Mouse (Mus musculus) CD4-positive, CD25-positive, alpha-beta regulatory T cell, adult 4 months (primary cell): Measurements from ENCODE around the gene Olfr984. TPM values are rescaled to one million over a fixed set of nuclear protein-coding genes. Genes with fewer than 3 reads are reported as not detected.

ENCODE experiments used
- ATAC-seq: one replicate; pipeline ENCODE4 v1.8.0; 2017
- polyA plus RNA-seq, 2 experiments: library from polyadenylated mRNA; unstranded; fragments of 100-300 nt; shearing (Covaris generic); gene quantifications; one replicate each; pipeline ENCODE4 v1.2.1; 2017

The Olfr984 gene
- not detected for polyA plus RNA-seq

DNA sequence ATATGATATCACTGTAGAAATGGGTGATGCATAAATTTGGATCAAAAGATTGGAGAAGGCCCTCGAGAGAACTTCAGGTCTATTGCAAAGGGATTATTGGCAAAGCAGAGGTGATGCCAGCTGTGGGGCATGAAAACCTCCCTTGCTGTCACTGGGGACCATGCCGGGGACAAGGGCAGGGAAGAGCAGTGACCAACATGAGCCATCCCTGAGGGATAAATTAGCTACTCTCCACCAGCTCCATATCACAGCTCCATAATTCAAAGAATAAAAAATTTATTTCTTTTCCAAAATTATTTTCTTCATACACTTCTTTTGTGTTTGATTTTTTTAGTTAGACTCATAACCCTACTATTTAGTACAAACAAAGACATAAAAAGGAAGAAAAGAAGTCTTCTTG, at the start of gene Olfr984:
Gene Olfr984, minus strand, starts transcription at position 101 of the 400 bp plus-strand sequence.
- ATAC-seq: no peak

DNA sequence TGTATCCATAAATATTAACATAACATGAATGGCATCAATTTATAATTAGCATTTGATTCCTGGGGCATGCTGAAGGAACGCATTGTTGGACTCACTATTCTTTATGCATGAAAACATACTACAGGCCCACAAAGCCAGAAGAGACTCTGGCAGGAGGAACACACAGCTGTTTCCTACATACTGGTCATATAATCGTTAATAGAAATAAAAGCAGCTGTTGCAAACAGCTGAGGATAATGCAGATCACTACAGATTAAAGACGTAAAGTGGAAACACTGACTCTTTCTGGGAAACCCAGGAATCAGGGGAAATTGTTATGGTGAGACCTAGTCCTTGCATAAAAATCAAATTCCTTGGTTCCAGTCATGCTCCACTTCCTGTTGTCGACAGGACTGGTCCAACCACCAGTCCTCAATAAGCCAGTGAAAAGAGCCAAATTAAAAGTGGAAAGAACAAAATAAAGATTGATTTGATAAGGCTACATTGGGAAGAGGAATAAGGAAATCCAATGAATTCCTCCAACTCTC, 41.2 kb upstream of the Olfr984 start:
- no peak for ATAC-seq

DNA sequence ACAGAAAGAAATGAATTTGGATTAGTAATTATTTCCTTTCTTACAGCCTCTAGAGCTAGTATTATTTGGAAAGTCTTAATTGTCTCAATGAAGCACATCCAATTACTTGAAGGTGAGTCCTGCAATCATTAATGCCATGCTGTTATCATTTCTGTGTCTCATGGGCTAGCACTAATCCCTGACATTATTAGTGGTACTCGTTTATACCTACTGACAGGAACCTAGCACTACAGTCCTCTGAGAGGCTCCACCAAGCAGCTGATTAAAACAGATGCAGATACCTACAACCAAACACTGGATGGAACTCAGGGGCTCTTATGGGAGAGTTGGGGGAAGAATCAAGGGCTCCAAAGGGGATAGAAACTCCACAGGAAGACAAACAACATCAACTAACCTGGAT, 27.5 kb upstream of the Olfr984 start:
- no peak for ATAC-seq

DNA sequence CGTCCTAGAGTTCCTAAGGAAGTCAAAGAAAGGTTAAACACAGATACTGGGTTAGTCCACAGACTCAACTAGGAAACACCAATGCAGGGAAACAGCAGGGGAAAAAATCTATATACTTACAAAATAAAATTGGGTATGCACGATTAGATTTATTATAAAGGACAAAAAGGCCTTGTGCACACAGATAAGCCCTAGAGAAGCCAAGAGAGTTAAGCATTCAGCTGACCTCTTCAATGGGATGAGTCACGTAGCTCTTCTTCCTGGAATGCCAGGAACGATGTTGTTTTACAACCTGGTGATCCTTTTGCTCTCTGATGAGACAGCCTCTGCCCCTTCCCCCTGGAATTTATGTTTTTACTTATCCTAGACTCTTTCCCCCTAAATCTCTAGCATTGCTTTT, 25.5 kb upstream of the Olfr984 start:
- ATAC-seq: no peak

DNA sequence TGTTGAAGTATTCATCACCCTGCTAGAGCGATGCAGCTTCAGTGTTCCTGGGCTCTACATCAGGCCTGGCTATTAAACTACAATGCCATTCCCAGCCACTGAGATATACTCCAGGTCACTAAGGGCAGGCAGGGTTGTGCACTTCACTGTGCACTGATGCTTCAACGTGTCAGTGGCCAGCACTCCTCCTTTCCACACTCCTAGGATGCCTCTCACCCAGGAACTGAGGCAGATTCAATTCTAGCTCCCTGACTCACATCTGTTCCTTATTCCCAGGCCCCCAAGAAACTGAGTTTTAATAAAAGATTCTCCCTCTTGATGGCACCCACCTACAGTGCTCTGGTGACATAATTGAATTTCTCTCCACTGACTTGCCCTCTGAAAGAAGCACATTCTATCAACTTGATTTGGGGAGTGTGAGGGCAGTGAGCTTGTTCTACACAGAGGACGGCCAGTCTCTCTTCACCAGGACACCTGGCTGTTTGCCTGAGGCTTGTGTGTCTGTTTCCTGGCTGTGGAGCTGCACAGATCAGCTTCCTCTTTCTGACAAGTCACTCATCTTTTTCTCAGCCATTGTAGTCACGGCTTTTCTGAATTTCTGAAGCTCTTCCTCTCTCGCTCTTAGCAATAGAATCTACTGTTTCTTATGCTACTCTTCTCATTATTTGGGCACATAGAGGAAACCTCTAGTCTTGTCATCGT, 23.1 kb upstream of the Olfr984 start:
- ATAC-seq: no peak

DNA sequence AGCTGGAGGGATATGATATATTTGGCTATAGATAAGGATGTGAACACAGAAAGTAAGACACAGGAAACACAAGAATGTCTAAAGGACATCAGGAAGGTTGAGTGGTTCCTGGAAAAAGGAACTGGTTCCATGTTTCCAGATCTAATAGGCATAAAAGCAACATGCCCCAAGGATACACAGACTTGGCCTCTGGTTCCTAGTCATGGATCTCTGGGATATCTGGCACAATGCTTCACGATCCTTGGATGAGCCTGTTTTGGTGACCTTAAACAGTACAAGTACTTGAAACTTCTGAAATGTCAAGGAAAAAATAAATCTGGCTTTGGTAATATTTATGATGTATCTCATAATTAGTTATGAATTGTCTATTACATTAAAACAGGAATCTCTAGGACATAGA, 16.6 kb upstream of the Olfr984 start:
- ATAC-seq: no peak

DNA sequence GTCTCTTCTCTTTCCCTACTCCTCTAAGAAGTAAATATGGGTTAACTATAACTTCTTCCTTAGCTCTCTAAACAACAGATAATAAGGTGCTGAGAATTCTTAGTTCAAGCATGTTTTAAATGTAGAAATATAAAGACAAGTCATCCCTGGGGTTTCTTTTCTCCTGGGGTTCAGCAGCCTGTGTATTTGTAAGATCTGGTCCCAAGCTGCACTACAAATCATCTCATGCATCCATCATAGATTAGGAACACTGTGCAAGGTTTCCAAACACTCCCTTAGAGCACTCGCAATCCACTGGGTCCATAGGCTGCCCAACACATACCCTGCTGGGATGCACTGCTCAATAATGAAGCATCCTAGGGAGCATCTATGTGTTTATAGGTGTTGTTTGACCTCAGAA, 16.1 kb upstream of the Olfr984 start, which contains the start of gene Olfr985:
Gene Olfr985, minus strand, starts transcription at position 101 of the 400 bp plus-strand sequence.
- no peak for ATAC-seq

DNA sequence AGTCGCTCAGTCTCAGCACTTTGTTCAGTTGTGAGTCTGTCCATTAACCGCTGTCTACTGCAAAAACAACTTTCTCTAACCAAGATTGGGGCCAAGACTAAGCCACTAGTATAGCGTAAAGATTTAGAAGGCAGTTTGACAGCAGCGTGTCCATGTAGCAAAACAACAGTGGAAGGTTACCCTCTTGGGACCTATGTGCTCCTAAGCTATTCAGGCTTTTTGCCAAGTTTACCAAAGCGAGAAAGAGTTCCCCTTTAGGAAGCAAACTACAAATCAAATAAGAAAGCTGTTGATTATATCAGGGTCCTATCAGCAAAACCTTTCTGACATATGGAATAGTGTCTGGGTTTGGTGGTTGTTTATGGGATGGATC, 3.3 kb upstream of the Olfr984 start:
- no peak for ATAC-seq

DNA sequence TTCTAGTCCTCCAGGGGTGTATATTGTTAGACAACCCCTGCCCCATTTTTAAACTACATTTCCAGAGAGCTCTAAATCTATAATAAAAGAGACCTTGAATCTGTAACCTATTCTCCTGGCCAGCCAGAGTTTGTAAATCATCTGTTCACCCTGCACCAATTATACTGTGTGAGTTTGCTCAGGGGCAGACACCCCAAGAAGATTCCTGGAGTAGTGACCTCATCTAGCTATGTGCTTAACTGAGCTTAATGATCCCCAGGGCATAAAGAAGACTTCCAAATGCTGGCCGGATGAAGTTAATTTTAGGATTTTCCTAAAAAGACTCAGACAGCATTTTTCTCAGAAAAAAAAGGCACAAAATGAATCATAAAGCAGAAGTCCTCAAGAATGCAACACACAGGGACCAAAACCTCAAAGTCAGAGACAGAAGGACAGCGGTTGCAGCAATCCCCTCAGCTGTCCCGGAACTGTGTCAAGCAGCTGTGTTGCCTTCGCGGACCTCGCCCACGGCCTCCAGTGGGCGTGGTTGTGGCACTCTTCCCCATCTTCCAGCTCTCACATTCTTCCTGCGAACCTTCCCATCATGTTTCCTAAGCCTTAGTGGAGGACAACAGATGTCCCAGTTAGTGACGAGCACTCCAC, 2.8 kb upstream of the Olfr984 start:
- no peak for ATAC-seq

DNA sequence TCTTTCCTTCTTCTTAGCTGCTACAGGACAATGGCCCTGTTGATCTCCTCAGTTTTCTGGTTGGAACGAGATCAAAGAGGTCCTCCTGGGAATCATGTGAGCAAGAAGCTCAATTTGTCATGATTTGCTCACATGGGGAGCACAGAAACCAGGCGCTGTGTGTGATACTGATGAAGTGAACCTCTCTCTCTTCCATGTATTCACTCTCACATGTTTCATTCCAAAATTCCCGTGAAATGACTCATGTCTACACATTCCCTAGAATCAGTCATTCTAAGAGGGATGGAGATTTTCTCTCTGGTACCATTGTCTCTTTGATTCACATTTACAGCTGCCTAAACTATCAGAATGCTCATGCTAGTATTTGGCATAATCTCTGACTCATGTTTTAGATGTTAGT, 19.2 kb downstream of the Olfr984 start:
- ATAC-seq: no peak

DNA sequence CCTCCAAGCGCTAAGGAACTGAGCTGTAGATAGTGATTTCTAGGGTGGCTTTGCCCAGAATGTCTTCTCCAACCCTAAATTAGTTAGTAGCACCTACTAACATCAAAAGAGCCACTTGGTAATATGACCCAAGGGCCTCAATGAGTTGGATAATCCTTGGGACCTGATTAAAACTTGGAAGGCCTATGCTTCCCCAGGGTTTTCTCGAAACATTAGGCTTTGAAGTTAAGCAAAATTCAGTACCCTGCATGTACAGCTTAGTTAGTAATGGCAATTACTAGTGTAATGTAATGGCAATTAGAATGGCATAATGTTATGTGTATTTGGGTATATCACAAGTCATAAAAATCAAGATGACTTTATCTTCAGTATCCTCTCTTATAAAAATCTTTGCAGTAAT, 20.5 kb downstream of the Olfr984 start, which contains the start of gene Olfr983:
Gene Olfr983, minus strand, starts transcription at position 101 of the 400 bp plus-strand sequence.
- ATAC-seq: no peak

DNA sequence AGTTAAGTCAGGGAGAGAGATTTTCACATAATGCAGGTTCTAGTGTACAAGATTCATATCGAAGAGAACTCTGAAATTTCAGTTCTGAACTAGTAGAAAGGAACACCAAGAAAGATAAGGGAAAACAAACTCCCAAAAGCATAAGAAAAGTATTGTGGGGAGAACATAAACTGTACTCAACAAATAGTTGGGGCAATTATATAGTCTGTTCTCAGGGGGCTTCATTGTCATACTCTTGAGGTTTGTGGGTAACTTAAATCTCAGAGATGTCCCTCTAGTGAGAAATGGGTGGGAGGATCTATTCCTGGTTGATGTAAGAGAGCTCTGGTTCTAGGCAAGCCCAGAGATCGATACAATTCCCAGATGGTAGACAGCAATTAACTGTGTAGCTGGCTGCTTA, 40.5 kb downstream of the Olfr984 start, which contains the start of gene Olfr982:
Gene Olfr982, plus strand, starts transcription at position 301 of the 400 bp plus-strand sequence.
- no peak for ATAC-seq

DNA sequence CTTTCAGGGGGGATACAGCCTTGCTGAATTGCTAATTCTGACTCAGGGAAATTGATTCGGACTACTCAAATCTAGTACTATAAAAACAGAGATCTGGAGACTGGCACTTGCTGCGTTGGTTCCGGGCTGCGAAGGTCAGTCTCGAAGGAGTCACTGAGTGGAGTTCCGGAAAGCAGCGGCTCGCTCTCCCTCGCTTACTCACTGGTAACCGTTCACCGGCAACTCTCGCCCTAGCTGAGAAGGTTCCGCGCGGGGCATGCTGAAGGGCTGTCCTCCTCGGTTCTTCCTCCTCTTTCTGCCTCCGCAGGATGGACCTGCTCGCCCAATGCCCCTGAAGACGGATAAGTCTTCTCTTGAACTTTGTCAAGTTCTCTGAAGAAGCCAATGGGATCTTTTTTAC, 63.9 kb downstream of the Olfr984 start:
- ATAC-seq: no peak

Other genes with a start within 250 kb of the Olfr984 start
- gene Olfr972, start 247.8 kb downstream of the Olfr984 start, polyA plus RNA-seq: not detected
- gene Olfr229, start 206.9 kb downstream of the Olfr984 start, polyA plus RNA-seq: not detected
- gene Olfr974, start 176.7 kb downstream of the Olfr984 start, polyA plus RNA-seq: under 1 TPM in 1 of 2 experiments, not detected in 1; 0.09 TPM
- gene Olfr975, start 162.2 kb downstream of the Olfr984 start, polyA plus RNA-seq: not detected
- gene Olfr976, start 153.1 kb downstream of the Olfr984 start, polyA plus RNA-seq: not detected
- gene Olfr978, start 122.1 kb downstream of the Olfr984 start, polyA plus RNA-seq: not detected
- gene Olfr979, start 110.7 kb downstream of the Olfr984 start, polyA plus RNA-seq: not detected
- gene Olfr980, start 104.6 kb downstream of the Olfr984 start, polyA plus RNA-seq: not detected
- gene Olfr981, start 92.7 kb downstream of the Olfr984 start, polyA plus RNA-seq: not detected
- gene Olfr982, start 40.4 kb downstream of the Olfr984 start, polyA plus RNA-seq: not detected
- gene Olfr983, start 20.6 kb downstream of the Olfr984 start, polyA plus RNA-seq: not detected
- not detected for gene Olfr985, start 16.0 kb upstream of the Olfr984 start, polyA plus RNA-seq
- gene Tmem225, start 33.9 kb upstream of the Olfr984 start, polyA plus RNA-seq: not detected
- gene Olfr986, start 66.7 kb upstream of the Olfr984 start, polyA plus RNA-seq: not detected
- gene Zfp202, start 78.1 kb upstream of the Olfr984 start, polyA plus RNA-seq: 1 to 10 TPM; 1.5 TPM
- under 1 TPM in 1 of 2 experiments, not detected in 1; 0.13 TPM for gene Scn3b, start 155.0 kb upstream of the Olfr984 start, polyA plus RNA-seq